Mouse (Mus musculus): ENCODE measurements around the gene Gm17655.
"Not testable (repeated sequence)": the region's sequence is repeated elsewhere in the genome, so short reads cannot be mapped to it uniquely, and the experiment has no call there.

The Gm17655 gene

GRCm38 (mm10) chr5:110086161-110086866, 14.0 kb upstream of the Gm17655 start:
- no peak for DNase-seq (ENCODE audit: low spot score in 2 of 2)

- no peak for DNase-seq (ENCODE audit: low spot score in 2 of 2)
Measured at GRCm38 (mm10) chr5:110082961-110083360, 10.6 kb upstream of the Gm17655 start.

GRCm38 (mm10) chr5:110057637-110058408, 14.5 kb downstream of the Gm17655 start:
- DNase-seq (ENCODE audit: low spot score in 2 of 2): peak; percentile 72 to 79

DNA sequence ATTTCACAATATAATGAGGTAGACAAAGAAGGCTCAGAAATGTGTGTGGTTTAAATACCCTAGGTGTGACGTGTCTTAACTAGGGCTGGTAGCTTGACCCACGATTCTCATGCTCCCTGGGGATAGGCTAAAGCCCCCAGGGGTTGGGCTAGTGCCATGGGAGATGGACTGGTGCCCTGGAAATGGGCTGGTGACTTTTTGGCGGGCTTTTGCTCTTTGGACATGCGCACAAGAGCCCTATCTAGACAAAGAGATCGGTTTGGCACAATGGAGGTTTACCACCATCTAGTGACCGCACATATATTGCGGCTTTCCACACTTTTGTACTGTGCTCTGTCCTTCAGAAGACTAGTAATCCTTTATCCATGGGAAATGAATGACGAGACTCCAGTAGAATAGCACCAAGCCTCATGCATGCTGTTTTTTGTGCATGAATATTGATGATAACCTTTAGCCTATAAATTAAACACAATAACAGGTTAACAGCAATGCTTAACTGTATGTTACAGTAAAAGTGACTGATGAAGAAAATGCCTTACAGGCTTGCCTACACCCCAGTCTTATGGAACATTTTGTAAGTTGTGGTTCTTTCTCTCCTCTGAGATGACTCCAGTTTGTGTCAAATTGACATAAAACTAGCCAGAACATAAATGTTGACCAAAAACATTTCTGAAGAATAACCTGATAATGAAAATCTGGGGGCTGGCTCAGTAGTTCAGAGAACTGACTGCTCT, 48.5 kb downstream of the Gm17655 start:
- peak; percentile 13 to 58 for DNase-seq (ENCODE audit: low spot score in 2 of 2)

- DNase-seq (ENCODE audit: low spot score in 2 of 2): no peak
Measured at GRCm38 (mm10) chr5:110023273-110023672, 49.0 kb downstream of the Gm17655 start.

DNA sequence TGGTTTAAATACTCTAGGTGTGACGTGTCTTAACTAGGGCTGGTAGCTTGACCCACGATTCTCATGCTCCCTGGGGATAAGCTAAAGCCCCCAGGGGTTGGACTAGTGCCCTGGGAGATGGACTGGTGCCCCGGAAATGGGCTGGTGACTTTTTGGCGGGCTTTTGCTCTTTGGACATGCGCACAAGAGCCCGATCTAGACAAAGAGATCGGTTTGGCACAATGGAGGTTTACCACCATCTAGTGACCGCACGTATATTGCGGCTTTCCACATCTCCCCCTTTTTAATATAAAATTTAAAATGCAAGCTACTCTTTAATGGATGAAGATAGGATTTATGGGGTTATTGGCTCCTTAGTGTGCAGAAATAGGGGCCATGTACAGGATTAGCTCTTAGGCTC, 56.5 kb downstream of the Gm17655 start:
- DNase-seq (ENCODE audit: low spot score in 2 of 2): not testable (repeated sequence)

Measured in frontal cortex, postnatal 14 days (tissue).